Mouse (Mus musculus) limb, embryonic 12.5 days (tissue): ENCODE data around the gene Bmpr2. TPM values are rescaled to one million over a fixed set of nuclear protein-coding genes. Genes with fewer than 3 reads are reported as not detected.

Source experiments
- ATAC-seq: fragments of 200-750 bp; cut with Nextera tagmentation; 2 replicates; pipeline ENCODE4 v1.8.0; 2017; ENCODE audit warnings: low read depth, moderate TSS enrichment; ENCODE audit not compliant: insufficient number of reproducible peaks, insufficient read depth, low FRiP score, low TSS enrichment
- H3K27ac ChIP-seq: fragments of 300-500 bp; sonication (generic); 2 replicates; pipeline ENCODE4 v1.5.1; 2016; ENCODE audit warnings: mild to moderate bottlenecking, moderate library complexity
- H3K27me3 ChIP-seq: fragments of 300-500 bp; sonication (generic); 2 replicates; pipeline ENCODE4 v1.6.1; 2016; ENCODE audit warnings: mild to moderate bottlenecking, moderate library complexity
- H3K36me3 ChIP-seq: fragments of 300-500 bp; sonication (generic); 2 replicates; pipeline ENCODE4 v1.6.1; 2016; ENCODE audit warnings: mild to moderate bottlenecking, moderate library complexity
- H3K4me1 ChIP-seq: fragments of 300-500 bp; sonication (generic); replicated peaks from 2 replicates; pipeline ENCODE4 v1.6.1; 2016
- H3K4me2 ChIP-seq: fragments of 300-500 bp; sonication (generic); 2 replicates; pipeline ENCODE4 v1.6.1; 2016; ENCODE audit warnings: mild to moderate bottlenecking, moderate library complexity
- H3K4me3 ChIP-seq: fragments of 300-500 bp; sonication (generic); replicated peaks from 2 replicates; pipeline ENCODE4 v1.5.1; 2016; ENCODE audit warnings: mild to moderate bottlenecking
- H3K9ac ChIP-seq: fragments of 300-500 bp; sonication (generic); replicated peaks from 2 replicates; pipeline ENCODE4 v1.6.1; 2016; ENCODE audit warnings: mild to moderate bottlenecking, moderate library complexity
- H3K9me3 ChIP-seq: fragments of 300-500 bp; sonication (generic); 2 replicates; pipeline ENCODE4 v1.6.1; 2016; ENCODE audit warnings: mild to moderate bottlenecking, moderate library complexity
- WGBS: fragments of 180-500 bp; shearing (Covaris S2); methylation state at CpG from one replicate; pipeline ENCODE4 v1.1.7; 2016; 5-methylcytosine and 5-hydroxymethylcytosine counted together
- polyA plus RNA-seq: library from polyadenylated mRNA; unstranded; fragments of >200 nt; fragmentation: Nextera tagmentation; extraction: Ambion mirVana; gene quantifications from 2 replicates; pipeline ENCODE4 v1.2.1, GENCODE M21; 2016

The Bmpr2 gene
- polyA plus RNA-seq, 1 experiment from 2014 or later = 11.0 TPM

- Histone ChIP-seq H3K27ac (no peak overlapping the region), H3K9me3 (no peaks in the 10 kb centered on the region), H3K4me3 (no peak overlapping the region), H3K36me3 (no peaks in the 10 kb centered on the region), H3K4me2 (no peak overlapping the region), H3K27me3 (no peaks in the 10 kb centered on the region), H3K9ac (no peak overlapping the region), H3K4me1 (no peaks in the 10 kb centered on the region; the same call in 1 of the 2 replicates)
- ATAC-seq = no peak
- WGBS = 78% methylated on average over 1 of the region's 1 CpGs
Measured at GRCm38 (mm10) chr1:59758325-59758724, 4.9 kb upstream of the Bmpr2 start.

GRCm38 (mm10) chr1:59762208-59762607 is 992 bp upstream of the Bmpr2 start:
- Histone ChIP-seq H3K4me3 (peak overlapping the region; percentile 97), H3K4me2 (peak overlapping the region; percentile 79), H3K36me3 (no peaks in the 10 kb centered on the region), H3K27ac (peak overlapping the region; percentile 99), H3K4me1 (peaks cover 9% of the 10 kb centered on the region), H3K9me3 (no peaks in the 10 kb centered on the region), H3K9ac (peak overlapping the region; percentile 87), H3K27me3 (no peaks in the 10 kb centered on the region)
- 1% methylated on average over 10 of the region's 10 CpGs for WGBS
- no peak for ATAC-seq

- WGBS = under 1% methylated on average over 44 of the region's 44 CpGs
- peak overlapping the region; percentile 87 for H3K9ac ChIP-seq
- no peaks in the 10 kb centered on the region for H3K27me3 ChIP-seq
- peak overlapping the region; percentile 79 for H3K4me2 ChIP-seq
- no peaks in the 10 kb centered on the region for H3K9me3 ChIP-seq
- H3K4me3 ChIP-seq = peak overlapping the region; percentile 97
- H3K4me1 ChIP-seq = peaks cover 9% of the 10 kb centered on the region
- 0 out of 2 replicates have a peak, but pooled peaks cover under 1% of the 10 kb centered on the region for H3K36me3 ChIP-seq
- H3K27ac ChIP-seq = peak overlapping the region; percentile 99
- peak; percentile 56 for ATAC-seq
Measured at GRCm38 (mm10) chr1:59762651-59763163, 493 bp upstream of the Bmpr2 start.

- peak; percentile 53; the same call in 1 of the 2 replicates for ATAC-seq
Measured at GRCm38 (mm10) chr1:59763781-59764251, 616 bp downstream of the Bmpr2 start.

GRCm38 (mm10) chr1:59764407-59764971 is 1.3 kb downstream of the Bmpr2 start:
- Histone ChIP-seq H3K4me2 (peak overlapping the region; percentile 79), H3K27me3 (no peaks in the 10 kb centered on the region), H3K36me3 (peaks cover 17% of the 10 kb centered on the region), H3K27ac (peak overlapping the region; percentile 99), H3K9me3 (no peaks in the 10 kb centered on the region), H3K4me3 (peak overlapping the region; percentile 97), H3K9ac (peak overlapping the region; percentile 93), H3K4me1 (peaks cover 14% of the 10 kb centered on the region)
- no peak for ATAC-seq
- under 1% methylated on average over 27 of the region's 27 CpGs for WGBS

More at GRCm38 (mm10) chr1:59763781-59764251, 616 bp downstream of the Bmpr2 start:
- no peaks in the 10 kb centered on the region for H3K27me3 ChIP-seq
- peaks cover 14% of the 10 kb centered on the region for H3K4me1 ChIP-seq
- H3K36me3 ChIP-seq = peaks cover 10% of the 10 kb centered on the region; the same call in 1 of the 2 replicates
- no peaks in the 10 kb centered on the region for H3K9me3 ChIP-seq
- H3K4me3 ChIP-seq = peak overlapping the region; percentile 97
- peak overlapping the region; percentile 93 for H3K9ac ChIP-seq
- H3K27ac ChIP-seq = peak overlapping the region; percentile 99
- 1% methylated on average over 54 of the region's 55 CpGs for WGBS
- H3K4me2 ChIP-seq = peak overlapping the region; percentile 79

- Histone ChIP-seq H3K4me3 (peak overlapping the region; percentile 97), H3K36me3 (peaks cover 17% of the 10 kb centered on the region), H3K4me1 (peaks cover 14% of the 10 kb centered on the region), H3K9me3 (no peaks in the 10 kb centered on the region), H3K27me3 (no peaks in the 10 kb centered on the region), H3K4me2 (peak overlapping the region; percentile 79), H3K9ac (peak overlapping the region; percentile 42; the same call in 1 of the 2 replicates), H3K27ac (no peak overlapping the region)
- ATAC-seq = no peak
- 3% methylated on average over 4 of the region's 4 CpGs for WGBS
Measured at GRCm38 (mm10) chr1:59765279-59765678, 2.1 kb downstream of the Bmpr2 start.

- Histone ChIP-seq H3K4me1 (peaks cover 14% of the 10 kb centered on the region), H3K27me3 (no peaks in the 10 kb centered on the region), H3K9me3 (no peaks in the 10 kb centered on the region), H3K9ac (no peak overlapping the region; the same call in 1 of the 2 replicates), H3K27ac (no peak overlapping the region), H3K4me3 (peak overlapping the region; percentile 36), H3K36me3 (peaks cover 17% of the 10 kb centered on the region), H3K4me2 (peak overlapping the region; percentile 58)
- no peak for ATAC-seq
Measured at GRCm38 (mm10) chr1:59766626-59767025, 3.4 kb downstream of the Bmpr2 start.

- ATAC-seq = no peak
- peaks cover 7% of the 10 kb centered on the region for H3K4me1 ChIP-seq
- no peaks in the 10 kb centered on the region for H3K9me3 ChIP-seq
- 82% methylated on average over 3 of the region's 3 CpGs for WGBS
- no peaks in the 10 kb centered on the region for H3K27me3 ChIP-seq
- no peak overlapping the region for H3K4me3 ChIP-seq
- no peak overlapping the region for H3K9ac ChIP-seq
- H3K4me2 ChIP-seq = no peak overlapping the region
- H3K36me3 ChIP-seq = peaks cover 17% of the 10 kb centered on the region
- no peak overlapping the region for H3K27ac ChIP-seq
Measured at GRCm38 (mm10) chr1:59771871-59772270, 8.7 kb downstream of the Bmpr2 start.

GRCm38 (mm10) chr1:59781080-59781479 is 17.9 kb downstream of the Bmpr2 start:
- 84% methylated on average over 1 of the region's 1 CpGs for whole genome bisulfite sequencing
- no peaks in the 10 kb centered on the region for H3K27me3 ChIP-seq
- no peak for ATAC-seq
- H3K4me1 ChIP-seq = no peaks in the 10 kb centered on the region
- no peak overlapping the region for H3K27ac ChIP-seq
- H3K4me3 ChIP-seq = no peak overlapping the region
- H3K9ac ChIP-seq = no peak overlapping the region
- H3K9me3 ChIP-seq = no peaks in the 10 kb centered on the region
- no peak overlapping the region for H3K4me2 ChIP-seq
- peaks cover 16% of the 10 kb centered on the region; the same call in 1 of the 2 replicates for H3K36me3 ChIP-seq

- WGBS = 81% methylated on average over 6 of the region's 6 CpGs
- H3K27me3 ChIP-seq = no peaks in the 10 kb centered on the region
- H3K36me3 ChIP-seq = peaks cover 10% of the 10 kb centered on the region; the same call in 1 of the 2 replicates
- no peaks in the 10 kb centered on the region for H3K4me1 ChIP-seq
- H3K4me3 ChIP-seq = no peak overlapping the region
- no peak overlapping the region for H3K9ac ChIP-seq
- no peak for ATAC-seq
- no peaks in the 10 kb centered on the region for H3K9me3 ChIP-seq
- H3K27ac ChIP-seq = no peak overlapping the region
- H3K4me2 ChIP-seq = no peak overlapping the region
Measured at GRCm38 (mm10) chr1:59788975-59789374, 25.8 kb downstream of the Bmpr2 start.

- ATAC-seq = no peak
- Histone ChIP-seq H3K4me2 (no peak overlapping the region), H3K4me1 (no peaks in the 10 kb centered on the region), H3K9ac (no peak overlapping the region), H3K27me3 (no peaks in the 10 kb centered on the region), H3K27ac (no peak overlapping the region), H3K36me3 (peaks cover 4% of the 10 kb centered on the region; the same call in 1 of the 2 replicates), H3K9me3 (no peaks in the 10 kb centered on the region), H3K4me3 (no peak overlapping the region)
- WGBS = 76% methylated on average over 5 of the region's 5 CpGs
Measured at GRCm38 (mm10) chr1:59789741-59790140, 26.5 kb downstream of the Bmpr2 start.
